Mouse (Mus musculus): ENCODE measurements around the gene Gm21969. TPM values are rescaled to one million over a fixed set of nuclear protein-coding genes. Genes with fewer than 3 reads are reported as not detected.

The Gm21969 gene
- polyA plus RNA-seq, 1 experiment from 2014 or later, result not detected

DNA sequence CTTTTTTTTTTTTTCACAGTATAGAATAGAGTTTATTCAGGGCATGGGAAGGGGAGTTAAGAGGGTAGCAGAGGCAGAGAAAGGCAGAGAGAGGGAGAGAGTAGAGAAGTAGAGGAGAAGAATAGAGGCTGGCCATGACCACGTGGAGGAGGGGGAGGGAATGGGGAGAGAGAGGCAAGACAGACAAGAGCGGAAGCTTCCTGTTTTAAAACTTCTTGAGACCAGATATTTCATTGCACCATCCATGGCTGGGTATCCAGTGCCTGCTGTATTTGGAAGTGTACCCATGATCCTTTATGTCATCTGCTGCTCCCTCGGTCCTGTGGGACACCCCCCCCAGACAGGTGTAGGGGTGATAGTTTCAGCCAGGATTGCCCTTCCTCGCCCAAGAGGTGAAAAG is 6.0 kb downstream of the Gm21969 start:
- no peak overlapping the region for H3K4me3 ChIP-seq
- no peak overlapping the region for H3K27ac ChIP-seq
- 72% methylated on average over 4 of the region's 4 CpGs for WGBS
- peaks cover 59% of the 10 kb centered on the region for H3K36me3 ChIP-seq
- 0 out of 2 replicates have a peak, but pooled peaks cover 5% of the 10 kb centered on the region for H3K9me3 ChIP-seq
- no peaks in the 10 kb centered on the region for H3K27me3 ChIP-seq (ENCODE audit: insufficient read depth, poor library complexity, severe bottlenecking)
- no peak for DNase-seq (ENCODE audit: low spot score)
- H3K4me1 ChIP-seq, result peaks cover 8% of the 10 kb centered on the region

DNA sequence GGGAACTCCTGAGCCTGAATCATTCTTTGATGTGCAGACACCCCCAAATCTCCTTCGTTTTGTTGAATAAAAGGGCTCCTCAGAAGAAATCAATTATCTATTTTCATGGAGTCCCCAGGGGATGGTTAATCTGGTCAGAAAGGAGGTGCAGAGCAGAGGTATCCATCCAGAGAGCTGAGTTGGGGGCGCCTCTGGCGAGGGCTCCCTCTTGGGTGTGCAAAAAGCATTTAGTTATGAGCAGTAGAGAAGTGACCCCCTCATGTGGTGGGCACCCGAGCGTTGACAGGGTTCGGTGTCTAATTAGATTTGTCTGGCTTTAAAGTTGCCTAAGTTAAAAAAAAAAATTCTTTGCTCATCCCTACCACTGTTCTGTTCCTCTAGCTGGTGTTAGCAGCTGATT is 8.0 kb downstream of the Gm21969 start:
- Histone ChIP-seq H3K4me1 (peaks cover 16% of the 10 kb centered on the region), H3K27me3 (ENCODE audit: insufficient read depth, poor library complexity, severe bottlenecking) (no peaks in the 10 kb centered on the region), H3K9me3 (0 out of 2 replicates have a peak, but pooled peaks cover 5% of the 10 kb centered on the region), H3K27ac (peak overlapping the region; percentile 29), H3K4me3 (no peak overlapping the region), H3K36me3 (peaks cover 63% of the 10 kb centered on the region)
- no peak for DNase-seq (ENCODE audit: low spot score)
- 65% methylated on average over 6 of the region's 6 CpGs for WGBS

DNA sequence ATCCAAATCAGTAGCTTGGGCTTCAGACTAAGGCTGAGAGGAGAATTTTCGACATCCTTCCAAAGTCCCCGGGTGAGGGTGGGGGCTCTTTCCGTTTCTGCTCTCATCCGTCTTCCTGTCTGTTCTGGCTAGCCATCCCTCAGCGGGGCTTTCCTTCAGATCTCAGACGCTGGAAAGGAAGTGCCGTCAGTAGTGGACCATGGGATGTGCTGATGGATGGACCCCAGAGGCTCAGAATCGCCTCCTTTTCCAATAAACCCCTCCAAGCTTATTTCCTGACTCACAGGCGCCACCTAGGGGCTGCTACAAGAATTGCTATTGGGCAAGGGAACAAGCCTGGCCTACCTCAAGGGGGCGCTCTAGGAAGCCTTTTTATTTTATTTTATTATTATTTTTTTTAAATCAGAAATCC is 8.6 kb downstream of the Gm21969 start:
- 0 out of 2 replicates have a peak, but pooled peaks cover 5% of the 10 kb centered on the region for H3K9me3 ChIP-seq
- H3K4me1 ChIP-seq, result peaks cover 21% of the 10 kb centered on the region
- H3K36me3 ChIP-seq, result peaks cover 60% of the 10 kb centered on the region
- peak overlapping the region; percentile 29; the same call in 1 of the 2 replicates for H3K27ac ChIP-seq
- peak; percentile 92 for DNase-seq (ENCODE audit: low spot score)
- 0 out of 2 replicates have a peak overlapping the region, but pooled peaks have one; percentile 24 for H3K4me3 ChIP-seq
- H3K27me3 ChIP-seq (ENCODE audit: insufficient read depth, poor library complexity, severe bottlenecking), result no peaks in the 10 kb centered on the region
- 3% methylated on average over 10 of the region's 10 CpGs for WGBS

DNA sequence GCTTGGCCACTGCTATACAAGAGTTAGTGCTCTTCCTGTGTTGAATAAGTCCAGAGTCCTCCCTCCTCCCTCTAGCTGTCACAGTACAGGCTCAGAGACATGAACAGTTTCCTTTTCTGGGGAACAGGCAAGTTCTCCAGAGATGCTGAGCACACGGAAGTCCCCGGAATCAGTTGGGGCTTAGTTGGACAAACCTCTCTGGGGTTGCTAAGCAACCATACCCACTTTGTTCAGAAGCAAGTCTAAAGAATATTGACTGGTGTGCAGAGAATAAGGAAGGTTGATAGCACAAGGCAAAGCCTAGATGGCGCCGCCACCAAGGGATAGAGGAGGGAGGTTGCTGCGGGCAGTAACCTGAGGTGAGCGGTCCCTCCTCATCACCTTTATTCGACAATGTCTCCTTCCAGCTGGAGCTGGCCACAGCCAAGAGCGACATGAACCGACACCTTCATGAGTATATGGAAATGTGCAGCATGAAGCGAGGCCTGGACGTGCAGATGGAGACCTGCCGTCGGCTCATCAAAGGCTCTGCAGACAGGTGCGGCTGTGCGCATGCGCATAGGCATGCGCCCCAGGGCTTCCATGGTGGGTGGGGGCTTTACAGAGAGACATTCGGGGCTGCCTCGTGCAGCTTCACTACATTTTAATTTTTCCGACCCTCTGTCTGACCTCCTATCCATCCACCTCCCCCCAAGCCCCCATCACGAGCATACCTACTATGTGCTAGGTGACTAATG is 11.7 kb downstream of the Gm21969 start:
- Histone ChIP-seq H3K27ac (no peak overlapping the region), H3K4me3 (no peak overlapping the region), H3K4me1 (peaks cover 30% of the 10 kb centered on the region), H3K27me3 (ENCODE audit: insufficient read depth, poor library complexity, severe bottlenecking) (no peaks in the 10 kb centered on the region), H3K36me3 (peaks cover 48% of the 10 kb centered on the region), H3K9me3 (0 out of 2 replicates have a peak, but pooled peaks cover 5% of the 10 kb centered on the region)
- 88% methylated on average over 21 of the region's 21 CpGs for WGBS
- no peak for DNase-seq (ENCODE audit: low spot score)

DNA sequence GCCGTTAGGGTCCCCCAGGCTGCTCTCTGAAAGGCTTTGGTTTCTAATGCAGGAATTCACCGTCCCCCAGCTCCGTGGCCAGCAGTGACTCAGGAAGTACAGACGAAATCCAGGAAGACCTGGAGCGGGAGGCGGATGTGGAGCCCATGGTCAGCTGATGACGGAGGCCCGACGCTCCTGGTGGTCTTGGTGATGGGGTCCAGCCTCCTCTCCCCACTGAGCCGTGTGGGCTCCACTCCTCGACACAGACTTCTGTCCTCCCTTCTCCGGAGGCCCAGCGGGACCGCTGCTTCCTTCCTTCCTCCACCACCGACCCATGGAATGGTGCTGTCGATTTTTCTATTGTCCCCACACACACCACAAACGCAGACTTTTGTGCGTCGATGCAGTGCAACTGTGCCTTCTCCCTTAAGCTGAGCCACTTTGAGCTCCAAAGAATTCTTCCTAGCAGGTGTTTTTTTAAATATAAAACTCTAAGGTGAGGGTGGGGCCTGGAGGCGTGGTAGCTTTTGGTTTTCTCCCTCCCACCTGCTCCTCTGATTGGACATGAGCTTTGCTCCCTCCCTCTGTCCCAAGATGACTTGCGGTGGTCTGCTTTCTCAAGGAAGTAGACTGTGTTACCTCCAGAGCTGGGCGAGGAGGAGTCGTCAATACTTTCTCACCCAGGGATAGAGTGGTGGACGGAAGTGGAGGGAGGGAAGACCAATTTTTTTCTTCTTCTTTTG is 13.5 kb downstream of the Gm21969 start:
- 10% methylated on average over 24 of the region's 24 CpGs for WGBS
- DNase-seq (ENCODE audit: low spot score), result peak; percentile 89
- H3K36me3 ChIP-seq, result peaks cover 47% of the 10 kb centered on the region

DNA sequence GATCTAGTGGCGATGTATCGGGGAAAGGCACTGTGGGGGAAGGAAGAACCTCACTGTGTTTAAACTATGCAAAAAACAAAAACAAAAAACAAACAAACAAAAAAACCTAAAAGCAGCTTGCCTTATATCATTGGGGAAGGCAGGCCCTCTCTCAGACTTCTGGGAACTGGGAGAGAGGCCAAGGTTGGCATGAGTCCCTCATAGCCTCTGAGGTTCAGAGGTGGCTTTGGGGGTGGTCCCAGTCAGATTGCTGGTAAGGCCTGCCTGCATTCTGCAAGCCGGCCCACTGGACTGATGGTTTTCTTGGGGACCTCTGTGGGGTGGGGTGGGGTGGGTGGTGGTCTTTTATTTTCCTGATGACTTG is 14.0 kb downstream of the Gm21969 start:
- 67% methylated on average over 3 of the region's 3 CpGs for WGBS
- H3K4me1 ChIP-seq, result peaks cover 21% of the 10 kb centered on the region
- H3K9me3 ChIP-seq, result 0 out of 2 replicates have a peak, but pooled peaks cover 5% of the 10 kb centered on the region
- peak overlapping the region; percentile 63 for H3K4me3 ChIP-seq
- peaks cover 47% of the 10 kb centered on the region for H3K36me3 ChIP-seq
- no peaks in the 10 kb centered on the region for H3K27me3 ChIP-seq (ENCODE audit: insufficient read depth, poor library complexity, severe bottlenecking)
- H3K27ac ChIP-seq, result peak overlapping the region; percentile 89
- DNase-seq (ENCODE audit: low spot score), result no peak

More for the DNA sequence above, 13.5 kb downstream of the Gm21969 start:
- H3K9me3 ChIP-seq, result 0 out of 2 replicates have a peak, but pooled peaks cover 5% of the 10 kb centered on the region
- peaks cover 23% of the 10 kb centered on the region for H3K4me1 ChIP-seq
- peak overlapping the region; percentile 63 for H3K4me3 ChIP-seq
- H3K27me3 ChIP-seq (ENCODE audit: insufficient read depth, poor library complexity, severe bottlenecking), result no peaks in the 10 kb centered on the region
- peak overlapping the region; percentile 89 for H3K27ac ChIP-seq

DNA sequence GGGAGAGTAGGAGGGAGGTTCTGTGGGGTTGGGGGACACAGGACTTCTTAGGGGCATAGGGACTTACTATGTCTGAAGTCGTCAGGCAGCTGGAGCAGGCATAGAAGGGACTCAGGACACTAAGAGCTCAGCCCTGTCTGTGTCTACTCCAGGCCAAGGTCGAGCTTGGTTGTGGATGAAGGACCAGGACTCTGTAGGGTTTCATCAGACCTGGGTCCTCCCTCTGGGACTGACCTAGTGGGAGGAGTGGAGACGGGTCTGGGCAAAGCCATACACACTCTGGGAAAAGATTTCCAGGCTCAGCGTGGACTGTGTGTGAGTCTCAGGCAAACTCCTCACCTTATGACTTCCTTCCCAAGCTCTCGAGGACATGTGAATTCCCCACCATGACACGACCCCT is 16.8 kb downstream of the Gm21969 start:
- H3K9me3 ChIP-seq, result no peaks in the 10 kb centered on the region
- DNase-seq (ENCODE audit: low spot score), result no peak
- WGBS, result 71% methylated on average over 6 of the region's 6 CpGs
- peaks cover 23% of the 10 kb centered on the region for H3K36me3 ChIP-seq
- no peak overlapping the region for H3K27ac ChIP-seq
- peaks cover 13% of the 10 kb centered on the region; the same call in 1 of the 2 replicates for H3K27me3 ChIP-seq (ENCODE audit: insufficient read depth, poor library complexity, severe bottlenecking)
- peaks cover 42% of the 10 kb centered on the region for H3K4me1 ChIP-seq
- no peak overlapping the region for H3K4me3 ChIP-seq

DNA sequence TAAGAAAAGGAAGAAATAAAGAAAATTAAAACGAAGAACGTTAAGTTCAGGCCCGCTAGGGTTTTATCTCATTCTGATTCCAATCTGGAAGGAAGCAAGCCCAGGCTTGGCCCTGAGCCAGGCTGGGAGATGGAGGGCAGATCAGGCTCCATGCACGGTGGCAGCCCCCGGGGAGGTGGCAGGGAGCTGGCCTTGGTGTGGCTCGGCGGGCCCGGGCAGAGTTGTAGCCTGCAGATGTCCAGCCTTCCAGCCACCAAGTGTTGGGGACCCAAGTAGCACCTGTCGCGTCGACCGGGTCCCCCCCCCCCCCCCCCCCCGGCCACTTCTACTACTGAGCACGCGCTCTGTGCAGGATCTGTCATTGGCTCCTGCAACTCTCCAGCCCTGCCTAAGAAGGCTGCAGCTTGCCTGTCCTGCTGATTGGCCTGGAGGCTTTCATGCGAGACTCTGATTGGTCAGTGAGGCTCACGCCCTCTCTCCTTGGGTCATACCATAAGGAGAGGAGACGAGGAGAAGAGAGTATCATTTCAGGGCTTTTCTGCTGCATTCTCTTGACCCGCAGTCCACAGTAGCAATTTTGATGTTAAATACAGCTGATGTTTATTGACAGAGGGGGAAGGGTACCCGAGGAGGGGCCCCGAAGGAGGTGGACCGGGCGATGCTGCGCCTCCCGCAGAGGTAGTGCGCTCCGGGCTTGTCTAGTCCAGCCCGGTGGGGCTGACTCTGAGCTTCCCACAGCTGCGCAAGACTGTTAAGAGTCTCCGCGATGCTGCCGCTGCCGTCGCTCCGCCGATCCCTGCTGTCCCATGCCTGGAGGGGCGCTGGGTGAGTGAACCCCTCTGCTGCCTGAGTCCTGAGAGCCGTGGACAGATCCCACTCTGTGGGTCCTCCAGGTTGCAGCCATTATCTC is 19.6 kb downstream of the Gm21969 start, which contains the start of gene Aldh4a1:
Gene Aldh4a1 (plus strand): TSS at position 494 of the 910 bp plus-strand sequence.
- Histone ChIP-seq H3K27me3 (ENCODE audit: insufficient read depth, poor library complexity, severe bottlenecking) (peaks cover 24% of the 10 kb centered on the region), H3K36me3 (peaks cover 1% of the 10 kb centered on the region; the same call in 1 of the 2 replicates), H3K27ac (peak within 1 kb of the TSS; percentile 95), H3K4me1 (peaks cover 20% of the 10 kb centered on the region), H3K4me3 (peak within 1 kb of the TSS; percentile 71), H3K9me3 (no peaks in the 10 kb centered on the region)
- DNase-seq (ENCODE audit: low spot score), result peak; percentile 98
- under 1% methylated on average over 38 of the region's 38 CpGs for WGBS

DNA sequence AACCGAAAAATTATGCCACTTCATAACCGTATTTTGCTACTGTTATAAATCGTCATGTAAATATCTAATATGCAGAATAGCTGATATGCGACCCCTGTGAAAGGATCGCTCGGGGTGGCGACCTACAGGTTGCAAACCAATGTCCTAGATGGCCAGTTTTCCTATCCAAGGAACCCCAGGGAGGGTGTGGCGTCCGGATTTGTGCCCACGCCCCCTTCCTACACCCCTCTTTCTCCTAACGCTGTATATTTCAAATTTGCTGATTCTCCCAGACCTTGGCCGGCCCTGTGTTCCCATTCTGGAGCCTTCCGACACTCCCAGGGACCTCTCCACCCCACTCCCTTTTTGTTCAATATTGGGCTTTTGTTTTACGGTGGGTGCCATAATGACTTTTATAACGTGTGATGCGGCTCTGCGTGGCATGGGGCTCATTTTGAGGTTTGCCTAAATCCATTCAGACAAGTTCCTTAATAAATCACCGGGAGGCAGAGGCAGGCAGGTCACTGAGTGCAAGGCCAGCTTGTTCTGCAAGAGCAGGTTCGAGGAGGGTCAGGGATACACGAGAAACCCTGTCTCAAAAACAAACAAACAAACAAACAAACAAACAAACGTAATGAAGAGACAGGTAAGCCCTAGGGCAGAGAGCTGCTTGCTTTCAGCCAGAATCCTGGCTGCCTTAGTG is 20.6 kb downstream of the Gm21969 start:
- WGBS, result 29% methylated on average over 21 of the region's 21 CpGs
- H3K9me3 ChIP-seq, result no peaks in the 10 kb centered on the region
- DNase-seq (ENCODE audit: low spot score), result no peak
- H3K27ac ChIP-seq, result peak overlapping the region; percentile 95
- peak overlapping the region; percentile 71 for H3K4me3 ChIP-seq
- no peaks in the 10 kb centered on the region; the same call in 1 of the 2 replicates for H3K36me3 ChIP-seq
- peaks cover 29% of the 10 kb centered on the region for H3K27me3 ChIP-seq (ENCODE audit: insufficient read depth, poor library complexity, severe bottlenecking)
- peaks cover 20% of the 10 kb centered on the region for H3K4me1 ChIP-seq

DNA sequence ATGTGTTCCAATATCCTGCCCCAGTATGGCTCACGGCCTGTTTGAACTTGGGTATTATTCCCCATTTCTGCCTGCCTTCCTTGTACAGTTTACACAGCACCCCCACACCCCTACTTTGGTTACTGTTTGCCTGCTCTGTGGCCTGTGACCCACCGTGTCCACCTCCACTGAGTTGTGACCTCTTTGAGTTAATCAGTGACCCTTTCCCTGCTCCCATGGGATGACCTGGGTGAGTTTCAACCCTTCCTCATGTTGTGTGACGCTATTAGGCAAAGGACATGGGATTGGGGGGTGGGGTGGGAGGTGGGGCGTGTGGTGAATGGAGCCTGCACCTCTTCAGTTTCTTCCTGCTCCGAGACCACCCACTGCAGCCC is 21.1 kb downstream of the Gm21969 start:
- no peak overlapping the region for H3K27ac ChIP-seq
- no peak for DNase-seq (ENCODE audit: low spot score)
- no peak overlapping the region for H3K4me3 ChIP-seq
- H3K9me3 ChIP-seq, result no peaks in the 10 kb centered on the region
- H3K27me3 ChIP-seq (ENCODE audit: insufficient read depth, poor library complexity, severe bottlenecking), result peaks cover 29% of the 10 kb centered on the region
- no peaks in the 10 kb centered on the region; the same call in 1 of the 2 replicates for H3K36me3 ChIP-seq
- 69% methylated on average over 5 of the region's 5 CpGs for WGBS
- peaks cover 24% of the 10 kb centered on the region for H3K4me1 ChIP-seq

DNA sequence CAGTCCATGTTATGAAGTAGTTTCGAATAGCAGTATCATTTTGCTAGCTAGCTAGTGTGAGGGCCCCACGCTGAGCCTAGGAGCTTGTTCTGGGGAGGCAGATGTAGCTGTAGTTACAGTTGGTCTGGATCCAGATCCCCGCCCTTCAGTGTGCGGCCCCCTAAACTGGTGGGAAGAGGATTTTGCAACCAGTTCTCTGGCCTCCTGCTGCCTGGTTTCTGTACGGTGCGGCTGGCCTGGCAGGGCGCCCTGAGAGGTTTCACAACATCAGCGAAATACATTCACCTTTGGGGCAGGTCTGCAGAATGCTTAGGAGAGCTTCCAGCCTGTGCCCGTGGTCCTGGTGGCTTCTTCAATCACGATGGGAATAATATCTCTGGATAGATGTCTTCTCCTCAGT is 21.7 kb downstream of the Gm21969 start:
- no peak for DNase-seq (ENCODE audit: low spot score)
- Histone ChIP-seq H3K9me3 (no peaks in the 10 kb centered on the region), H3K4me1 (peaks cover 28% of the 10 kb centered on the region), H3K27ac (no peak overlapping the region), H3K4me3 (no peak overlapping the region), H3K27me3 (ENCODE audit: insufficient read depth, poor library complexity, severe bottlenecking) (peaks cover 29% of the 10 kb centered on the region), H3K36me3 (no peaks in the 10 kb centered on the region; the same call in 1 of the 2 replicates)
- 77% methylated on average over 10 of the region's 10 CpGs for WGBS

DNA sequence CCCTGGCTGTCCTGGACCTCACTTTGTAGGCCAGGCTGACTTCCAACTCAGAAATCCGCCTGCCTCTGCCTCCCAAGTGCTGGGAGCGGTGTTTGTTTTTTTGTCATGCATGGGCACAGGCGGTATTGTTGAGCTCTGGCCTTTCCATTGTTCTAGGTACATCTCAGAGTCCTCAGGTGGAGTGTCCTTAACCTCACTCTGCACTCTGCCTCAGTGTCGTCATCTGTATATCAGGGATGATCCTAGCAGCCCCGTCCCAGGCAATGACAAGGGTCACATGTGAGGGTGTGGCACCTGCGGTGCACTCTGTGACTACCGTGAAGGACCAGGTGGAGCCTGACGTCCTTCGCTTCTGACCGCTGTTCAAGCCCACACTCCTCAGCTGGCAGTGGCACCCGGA is 24.4 kb downstream of the Gm21969 start:
- no peak for DNase-seq (ENCODE audit: low spot score)
- Histone ChIP-seq H3K27ac (no peak overlapping the region), H3K4me3 (no peak overlapping the region), H3K27me3 (ENCODE audit: insufficient read depth, poor library complexity, severe bottlenecking) (peaks cover 50% of the 10 kb centered on the region), H3K4me1 (peaks cover 30% of the 10 kb centered on the region), H3K36me3 (no peaks in the 10 kb centered on the region), H3K9me3 (no peaks in the 10 kb centered on the region)
- 87% methylated on average over 11 of the region's 11 CpGs for WGBS

All from heart, embryonic 10.5 days (tissue).